Mouse (Mus musculus) layer of hippocampus, adult 2 months (tissue): ENCODE results near the gene Wfikkn1. TPM values are rescaled to one million over a fixed set of nuclear protein-coding genes. Genes with fewer than 3 reads are reported as not detected.
A peak's percentile ranks its signal among the peaks of the same experiment; 100 is the strongest.

Experiments
- DNase-seq, 2 experiments: peaks; one replicate each; pipeline ENCODE4 v3.0.0; 2022; ENCODE audit warnings: low spot score in 2 of 2
- H3K27ac ChIP-seq: fragments of 200-600 bp; 2 replicates; pipeline ENCODE4 v1.8.1; 2022
- H3K4me3 ChIP-seq: fragments of 200-600 bp; 2 replicates; pipeline ENCODE4 v1.8.1; 2022; ENCODE audit warnings: mild to moderate bottlenecking
- CTCF ChIP-seq: fragments of 200-600 bp; conservative IDR thresholded peaks from 2 replicates; pipeline ENCODE4 v1.8.1; 2022; ENCODE audit warnings: antibody characterized with exemption, mild to moderate bottlenecking, moderate library complexity
- total RNA-seq, 2 experiments: library from RNA; stranded (reverse); gene quantifications; 2 replicates each; pipeline ENCODE4 v1.2.3; 2021

Gene Wfikkn1
- total RNA-seq, 2 experiments from 2014 or later = 1.7 to 2.8 TPM

- TF ChIP-seq CTCF = peak; percentile 61
- peak; percentile 92 to 95 for DNase-seq
- peak within 1 kb of the TSS; percentile 99 for H3K27ac ChIP-seq
- peak within 1 kb of the TSS; percentile 71 for H3K4me3 ChIP-seq
Measured at GRCm38 (mm10) chr17:25860832-25861703, 19.6 kb downstream of the Wfikkn1 start, which contains the start of gene Wdr90. TSS of gene Wdr90 (minus strand) at chr17:25861501.

- no peak overlapping the region for H3K27ac ChIP-seq
- no peak for DNase-seq
- TF ChIP-seq CTCF = no peak
- H3K4me3 ChIP-seq = no peak overlapping the region
Measured at GRCm38 (mm10) chr17:25860229-25860628, 20.4 kb downstream of the Wfikkn1 start.

GRCm38 (mm10) chr17:25844396-25844901 lies 36.2 kb downstream of the Wfikkn1 start, which contains the start of gene Rhot2:
TSS of gene Rhot2 (minus strand) at chr17:25844851.
- Histone ChIP-seq H3K4me3 (peak within 1 kb of the TSS; percentile 83), H3K27ac (peak within 1 kb of the TSS; percentile 96)
- TF ChIP-seq CTCF = peak; percentile 73
- DNase-seq = peak; percentile 95 to 96

- Histone ChIP-seq H3K27ac (peak overlapping the region; percentile 96), H3K4me3 (peak overlapping the region; percentile 83)
- TF ChIP-seq CTCF = no peak
- no peak for DNase-seq
Measured at GRCm38 (mm10) chr17:25843636-25844395, 36.8 kb downstream of the Wfikkn1 start.

- TF ChIP-seq CTCF = no peak
- Histone ChIP-seq H3K27ac (peak overlapping the region; percentile 96; the same call in 1 of the 2 replicates), H3K4me3 (peak overlapping the region; percentile 83)
- no peak for DNase-seq
Measured at GRCm38 (mm10) chr17:25843122-25843521, 37.5 kb downstream of the Wfikkn1 start.

GRCm38 (mm10) chr17:25842509-25842908 lies 38.1 kb downstream of the Wfikkn1 start:
- Histone ChIP-seq H3K27ac (no peak overlapping the region), H3K4me3 (no peak overlapping the region)
- 0 out of 2 replicates have a peak, but pooled peaks have one; percentile 6 for TF ChIP-seq CTCF
- no peak for DNase-seq

- no peak for TF ChIP-seq CTCF
- no peak within 1 kb of the TSS for H3K27ac ChIP-seq
Measured at GRCm38 (mm10) chr17:25841117-25841880, 39.4 kb downstream of the Wfikkn1 start, which contains the start of gene Gm20683. TSS of gene Gm20683 (minus strand) at chr17:25841763.

GRCm38 (mm10) chr17:25840519-25840918 lies 40.1 kb downstream of the Wfikkn1 start:
- DNase-seq = no peak
- TF ChIP-seq CTCF = no peak
- Histone ChIP-seq H3K27ac (no peak overlapping the region), H3K4me3 (no peak overlapping the region)

More at GRCm38 (mm10) chr17:25841117-25841880, 39.4 kb downstream of the Wfikkn1 start, which contains the start of gene Gm20683:
- no peak within 1 kb of the TSS for H3K4me3 ChIP-seq
- DNase-seq = no peak

- Histone ChIP-seq H3K4me3 (no peak overlapping the region), H3K27ac (peak overlapping the region; percentile 14; the same call in 1 of the 2 replicates)
- TF ChIP-seq CTCF = no peak
- no peak for DNase-seq
Measured at GRCm38 (mm10) chr17:25839455-25840235, 41.0 kb downstream of the Wfikkn1 start.

GRCm38 (mm10) chr17:25838904-25839303 lies 41.8 kb downstream of the Wfikkn1 start:
- DNase-seq = no peak
- peak overlapping the region; percentile 14; the same call in 1 of the 2 replicates for H3K27ac ChIP-seq
- no peak for TF ChIP-seq CTCF
- no peak overlapping the region for H3K4me3 ChIP-seq

- Histone ChIP-seq H3K27ac (peak overlapping the region; percentile 99), H3K4me3 (no peak overlapping the region; the same call in 1 of the 2 replicates)
- DNase-seq = no peak
- no peak for TF ChIP-seq CTCF
Measured at GRCm38 (mm10) chr17:25837533-25837932, 43.1 kb downstream of the Wfikkn1 start.
